Mouse (Mus musculus) ES-Bruce4 (cell line): ENCODE measurements at regions not wholly inside any gene's neighbourhood (a gene's known extent, or its start where the extent isn't known, plus 50 kb on each side); places are given as distances from the start of the nearest gene placed in this dataset.

Experiments used
- CTCF ChIP-seq: IDR thresholded peaks from one replicate; pipeline ENCODE4 v1.8.1; 2011; ENCODE audit warnings: low read depth, low read length
- EP300 ChIP-seq: IDR thresholded peaks from 2 replicates; pipeline ENCODE4 v1.6.1; 2011; ENCODE audit warnings: low read depth, low read length; ENCODE audit not compliant: insufficient read depth
- POLR2A ChIP-seq: IDR thresholded peaks from one replicate; pipeline ENCODE4 v1.8.1; 2011; ENCODE audit warnings: low read length; ENCODE audit not compliant: insufficient read depth

GRCm38 (mm10) chr13:84366839-84367238 is 144.7 kb downstream of the Tmem161b start:
- no peak for TF ChIP-seq EP300
- no peak for TF ChIP-seq POLR2A
- TF ChIP-seq CTCF: no peak
